Mouse (Mus musculus) bone marrow macrophage, adult 2 months (primary cell): Measurements from ENCODE around the gene Hist1h2ap.
"Not testable (repeated sequence)": the region's sequence is repeated elsewhere in the genome, so short reads cannot be mapped to it uniquely, and the experiment has no call there.

ENCODE experiments used
- CTCF ChIP-seq: IDR thresholded peaks from 2 replicates; pipeline ENCODE4 v1.5.1; 2012; ENCODE audit warnings: low read depth, mild to moderate bottlenecking, low read length, moderate library complexity
- POLR2A ChIP-seq: IDR thresholded peaks from 2 replicates; pipeline ENCODE4 v1.6.1; 2012; ENCODE audit warnings: mild to moderate bottlenecking, low read depth, low read length, borderline replicate concordance

- not testable (repeated sequence) for TF ChIP-seq CTCF, POLR2A
These were observed at the start of gene Hist1h2ap, which contains the start of gene Hist1h2br for GRCm38 (mm10) chr13:21833461-21833860.
